Mouse (Mus musculus): Measurements from ENCODE around the gene Dok4.
"Not testable (repeated sequence)": the region's sequence is repeated elsewhere in the genome, so short reads cannot be mapped to it uniquely, and the experiment has no call there.

Gene Dok4

DNA sequence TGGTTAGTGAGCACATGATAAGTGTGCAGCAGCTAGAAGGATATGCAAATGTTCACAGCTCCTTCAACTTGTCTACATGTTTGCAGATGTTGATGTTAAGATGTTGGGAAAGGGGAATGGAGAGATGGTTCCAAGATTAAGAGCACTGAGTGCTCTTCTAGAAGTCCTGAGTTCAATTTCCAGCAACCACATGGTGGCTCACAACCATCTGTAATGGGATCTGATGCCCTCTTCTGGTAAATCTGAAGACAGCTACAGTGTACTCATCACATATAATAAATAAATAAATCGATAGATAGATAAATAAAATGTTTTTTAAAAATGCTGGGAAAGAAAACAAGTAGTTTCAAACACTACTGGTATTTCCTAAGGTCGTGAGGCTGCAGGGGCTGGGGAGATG, 34.9 kb downstream of the Dok4 start:
- no peak for DNase-seq (ENCODE audit: low read depth, low spot score)

DNA sequence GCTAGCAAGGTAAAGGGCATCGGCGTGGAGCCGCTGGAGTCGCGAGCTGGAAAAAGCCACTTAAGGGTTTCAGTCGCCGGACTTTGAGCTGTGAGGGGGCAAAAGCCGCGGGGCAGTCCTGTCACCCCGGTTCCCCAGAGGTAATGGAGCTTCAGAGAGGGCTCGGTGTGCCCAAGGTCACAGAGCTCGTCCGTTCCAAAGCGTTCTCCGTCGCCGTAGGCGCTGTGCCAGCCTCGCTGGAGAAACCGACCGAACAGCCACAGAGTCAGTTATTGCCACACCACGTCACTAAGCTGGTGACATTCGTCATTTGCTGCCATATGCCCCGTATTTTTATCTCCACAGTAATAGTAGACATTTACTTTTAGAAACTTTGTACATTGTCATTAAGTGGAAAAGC, 37.5 kb downstream of the Dok4 start:
- DNase-seq (ENCODE audit: low read depth, low spot score): no peak

DNA sequence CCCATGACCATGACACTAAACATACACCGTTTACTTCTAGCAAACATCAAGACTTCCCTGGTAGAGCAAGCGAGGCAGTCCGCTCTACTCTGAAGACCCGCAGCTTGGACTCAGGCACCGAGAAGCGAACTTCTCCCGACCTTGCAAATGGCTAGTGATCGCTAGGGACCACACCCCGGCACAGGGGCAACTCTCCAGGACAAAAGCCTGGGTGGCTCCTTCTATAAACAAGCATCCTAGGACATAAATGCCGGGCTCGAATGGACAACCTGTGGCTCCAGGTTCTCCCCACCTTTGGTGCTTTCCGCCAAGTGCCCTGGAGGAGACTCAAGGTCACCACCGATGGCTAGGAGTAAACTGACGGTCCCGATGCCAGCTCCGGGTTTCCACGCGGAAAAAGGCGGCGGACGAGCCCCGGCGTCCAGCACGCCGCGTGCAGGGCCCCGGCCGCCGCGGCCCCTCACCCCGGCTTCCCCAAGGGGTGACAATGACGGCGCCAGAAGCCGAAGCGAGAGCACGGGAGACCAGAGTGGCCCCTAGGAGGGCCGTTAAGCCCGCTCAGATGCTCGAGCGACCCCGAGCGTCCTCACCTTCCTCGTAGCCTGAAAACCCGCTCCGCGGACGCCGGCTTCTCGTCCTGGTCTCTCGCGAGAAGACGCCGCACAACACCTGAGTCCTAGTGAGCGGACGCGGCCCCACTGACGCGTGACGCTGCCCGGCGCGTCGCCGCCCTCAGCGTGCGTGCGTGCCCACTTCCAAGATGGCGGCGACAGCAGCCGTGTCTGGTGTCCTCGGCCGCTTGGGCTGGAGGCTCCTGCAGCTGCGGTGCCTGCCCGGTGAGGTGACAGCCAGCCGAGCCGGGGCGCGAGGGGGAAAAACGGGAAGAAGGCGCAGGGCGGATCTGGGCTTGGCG, 38.2 kb downstream of the Dok4 start, which contains the start of the genes Coq9 and Ciapin1:
TSS of gene Coq9 (plus strand) at position 660 of the 913 bp plus-strand sequence.
TSS of gene Ciapin1 (minus strand) at position 697 of the 913 bp plus-strand sequence.
- DNase-seq (ENCODE audit: low read depth, low spot score): peak; percentile 98

DNA sequence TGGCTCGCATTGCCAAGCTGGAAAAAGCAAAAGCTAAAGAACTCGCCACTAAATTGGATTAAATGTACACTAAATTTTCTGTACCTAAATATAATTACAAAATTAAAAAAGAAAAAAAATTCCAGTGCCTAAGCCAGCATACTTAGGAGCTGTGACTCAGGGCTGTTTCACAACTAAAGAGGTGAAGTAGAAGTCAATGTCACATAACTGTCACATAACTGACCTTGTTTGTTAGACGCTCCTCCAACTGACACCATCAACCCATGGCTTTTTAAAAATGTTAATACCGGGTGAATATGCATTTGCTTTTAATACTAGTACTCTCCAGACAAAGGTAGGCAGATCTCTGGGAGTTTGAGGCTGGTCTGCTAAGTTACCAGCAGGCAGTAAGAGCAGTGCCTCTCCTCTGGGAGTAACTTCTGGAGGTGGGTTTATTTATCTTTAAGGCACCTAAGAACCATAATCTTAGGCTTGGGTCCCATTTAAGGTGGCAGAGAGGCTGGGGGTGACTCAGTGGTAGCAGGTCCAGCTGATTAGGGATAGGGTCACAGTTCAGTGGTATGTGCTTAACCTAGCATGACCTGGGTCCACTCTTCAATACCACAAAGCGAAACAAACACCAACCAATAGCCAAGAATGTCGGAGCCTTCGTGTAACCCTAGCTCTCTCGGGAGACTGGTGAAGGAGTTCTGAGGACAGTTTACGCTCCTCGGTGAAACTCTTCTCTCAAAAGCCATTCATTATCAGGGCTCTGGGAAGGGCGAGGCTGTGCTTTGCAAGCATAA, 39.5 kb downstream of the Dok4 start:
- no peak for DNase-seq (ENCODE audit: low read depth, low spot score)

DNA sequence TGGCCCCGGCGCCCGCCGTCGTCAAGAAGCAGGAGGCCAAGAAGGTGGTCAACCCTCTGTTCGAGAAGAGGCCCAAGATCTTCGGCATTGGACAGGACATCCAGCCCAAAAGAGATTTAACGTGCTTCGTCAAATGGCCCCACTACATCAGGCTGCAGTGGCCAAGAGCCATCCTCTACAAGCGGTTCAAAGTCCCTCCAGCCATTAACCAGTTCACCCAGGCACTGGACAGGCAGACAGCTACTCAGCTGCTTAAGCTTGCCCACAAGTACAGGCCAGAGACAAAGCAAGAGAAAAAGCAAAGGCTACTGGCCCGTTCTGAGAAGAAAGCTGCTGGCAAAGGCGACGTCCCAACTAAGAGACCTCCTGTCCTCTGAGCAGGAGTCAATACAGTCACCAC, 40.4 kb downstream of the Dok4 start:
- not testable (repeated sequence) for DNase-seq (ENCODE audit: low read depth, low spot score)

DNA sequence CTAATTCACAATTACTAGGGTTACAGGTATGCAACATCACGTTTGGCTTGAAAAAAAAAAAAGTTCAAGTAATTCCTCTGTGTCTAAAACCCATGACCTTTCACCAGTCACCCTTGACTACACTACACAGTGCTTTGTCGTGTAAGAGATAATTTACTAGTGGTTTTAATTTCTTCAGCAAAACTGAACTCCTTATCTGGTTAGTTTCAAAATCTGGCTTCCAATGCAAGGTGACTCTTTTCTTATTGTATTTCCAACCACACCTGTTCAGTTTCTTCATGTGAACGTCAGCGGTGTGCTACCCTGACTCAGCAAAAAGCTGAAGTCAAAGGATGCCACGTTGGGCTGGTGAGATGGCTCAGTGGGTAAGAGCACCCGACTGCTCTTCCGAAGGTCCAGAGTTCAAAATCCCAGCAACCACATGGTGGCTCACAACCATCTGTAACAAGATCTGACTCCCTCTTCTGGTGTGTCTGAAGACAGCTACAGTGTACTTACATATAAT, 42.2 kb downstream of the Dok4 start:
- not testable (repeated sequence) for DNase-seq (ENCODE audit: low read depth, low spot score)

DNA sequence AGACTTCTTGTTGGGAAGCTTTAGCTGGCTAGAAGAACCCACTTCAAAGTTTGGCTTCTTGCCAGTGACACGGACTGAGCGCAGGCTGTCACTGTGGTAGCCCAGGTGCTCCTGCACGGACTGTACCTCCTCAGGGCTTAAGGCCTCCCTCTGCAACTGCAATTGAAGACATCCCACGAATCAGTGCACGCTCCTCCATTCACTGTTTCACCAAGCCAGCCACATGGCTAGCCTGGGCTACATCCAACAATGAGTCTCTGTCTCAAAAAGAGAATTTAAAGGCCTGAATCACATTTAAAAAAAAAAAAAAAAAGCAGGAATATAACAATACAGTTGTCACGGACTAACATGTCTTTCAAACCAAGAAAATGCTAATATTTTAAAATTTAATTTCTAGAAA, 47.8 kb downstream of the Dok4 start:
- no peak for DNase-seq (ENCODE audit: low read depth, low spot score)

DNA sequence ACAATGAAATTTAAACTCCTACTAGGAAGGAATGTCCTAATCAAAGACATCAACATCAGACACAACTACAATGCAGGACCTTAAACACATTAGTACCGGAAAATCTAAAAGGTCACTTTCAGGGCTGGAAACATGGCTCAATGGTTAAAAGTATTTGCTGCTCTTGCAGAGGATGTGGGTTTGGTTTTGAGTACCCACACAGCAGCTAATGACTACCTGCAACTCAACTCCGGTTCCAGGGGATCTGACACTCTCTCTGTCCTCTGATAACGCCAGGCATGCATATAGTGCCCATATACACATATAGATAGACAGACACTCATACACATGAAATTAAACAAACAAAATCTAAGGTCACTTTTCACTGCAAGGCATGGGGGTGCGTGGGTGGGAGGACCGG, 49.9 kb downstream of the Dok4 start:
- no peak for DNase-seq (ENCODE audit: low read depth, low spot score)

DNA sequence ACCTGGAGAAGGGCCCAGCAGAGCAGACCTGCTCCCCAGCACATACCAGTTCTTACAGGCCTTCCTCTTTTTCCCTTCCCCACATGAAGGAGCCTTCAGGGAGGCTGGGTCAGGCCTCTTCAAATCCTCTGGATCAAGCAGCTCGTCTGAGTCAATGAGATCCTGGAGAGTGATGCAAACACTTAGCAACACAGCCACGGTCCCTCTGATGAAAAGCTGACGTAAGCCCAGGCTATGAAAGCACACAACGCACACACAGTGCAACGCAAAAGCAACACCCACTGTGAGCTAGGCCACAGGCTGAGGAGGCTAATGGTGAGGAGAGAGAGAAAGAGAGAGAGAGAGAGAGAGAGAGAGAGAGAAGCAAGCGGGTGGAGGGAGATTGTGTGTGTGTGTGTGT, 51.0 kb downstream of the Dok4 start:
- no peak for DNase-seq (ENCODE audit: low read depth, low spot score)

DNA sequence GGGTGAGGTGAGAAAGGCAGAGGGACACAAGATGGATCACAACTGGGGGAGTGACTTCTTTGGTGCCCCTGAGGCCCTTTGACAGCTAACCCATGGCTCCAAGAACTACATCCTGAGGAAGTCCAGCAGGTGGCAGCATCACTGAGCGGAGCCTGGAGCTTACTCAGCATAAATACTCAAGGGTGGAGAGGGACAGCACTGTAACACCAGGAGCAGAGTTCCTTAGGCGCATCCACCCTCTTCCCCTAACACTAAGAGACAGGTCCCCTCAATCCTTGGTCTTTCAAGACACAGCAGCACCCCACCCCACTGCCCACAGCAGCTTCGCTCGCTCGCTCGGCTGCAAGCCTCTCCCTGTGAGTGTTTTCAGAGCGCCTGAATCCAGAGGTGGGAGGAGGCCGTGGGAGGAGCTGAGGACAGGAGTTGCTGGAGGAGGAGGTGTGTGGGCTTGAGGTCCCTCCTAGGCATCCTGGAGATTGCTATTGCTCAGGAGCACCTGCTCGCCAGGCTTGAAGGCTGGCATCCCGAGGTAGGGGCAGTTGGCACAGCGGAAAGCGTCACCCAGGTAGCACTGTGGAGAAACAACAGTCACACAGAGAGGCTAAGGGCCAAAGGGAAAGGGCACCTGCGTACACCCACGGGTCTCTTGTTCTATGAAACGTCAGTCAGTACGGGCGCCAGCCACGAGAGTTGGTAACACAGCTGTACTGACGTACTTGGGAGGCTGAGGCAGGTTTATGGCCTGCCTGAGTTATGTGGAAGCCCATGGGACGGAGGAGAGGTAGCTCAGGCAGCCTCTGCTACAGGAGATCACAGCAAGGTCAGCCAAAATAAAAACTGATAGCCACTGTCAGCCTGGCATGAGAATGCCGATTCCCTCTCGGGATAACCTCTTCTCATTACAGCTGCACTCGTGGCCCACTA, 53.2 kb downstream of the Dok4 start:
- peak; percentile 65 for DNase-seq (ENCODE audit: low read depth, low spot score)

DNA sequence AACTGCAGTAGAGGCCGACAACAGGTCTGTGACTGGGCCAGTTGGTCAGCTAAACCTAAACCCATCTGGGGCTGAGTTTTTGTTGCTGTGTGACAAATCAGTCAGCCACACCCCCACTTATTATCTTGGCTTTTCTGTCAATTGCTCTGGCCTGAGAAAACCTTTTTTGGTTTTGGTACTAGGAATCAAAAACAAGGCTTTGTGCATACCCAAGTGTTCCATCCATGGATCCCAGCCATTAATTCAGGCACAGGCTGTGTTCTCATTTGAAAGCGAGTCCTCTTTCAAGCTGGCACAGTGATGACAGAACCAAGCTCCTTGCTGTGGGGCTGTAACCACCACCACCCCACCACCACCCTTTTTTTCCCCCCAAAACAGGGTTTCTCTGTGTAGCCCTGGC, 54.7 kb downstream of the Dok4 start:
- no peak for DNase-seq (ENCODE audit: low read depth, low spot score)

DNA sequence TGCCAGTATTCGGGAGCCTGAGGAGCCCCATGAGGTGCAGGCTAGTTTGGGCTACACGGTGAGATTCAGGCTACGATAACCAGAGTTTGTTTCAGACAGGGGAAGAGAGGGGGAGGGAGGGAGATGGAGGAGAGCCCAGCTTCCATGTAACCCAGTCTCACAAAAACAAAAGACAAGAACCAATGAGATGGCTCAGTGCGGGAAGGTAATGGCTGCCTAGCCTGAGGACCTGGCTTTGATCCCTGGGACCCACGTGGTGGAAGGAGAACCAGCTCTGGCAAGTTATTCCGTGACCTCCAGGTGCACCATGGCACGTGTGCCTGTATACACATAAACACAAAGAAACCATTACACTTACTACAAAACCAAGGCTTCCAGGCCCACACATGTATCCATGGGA, 55.6 kb downstream of the Dok4 start:
- DNase-seq (ENCODE audit: low read depth, low spot score): no peak

DNA sequence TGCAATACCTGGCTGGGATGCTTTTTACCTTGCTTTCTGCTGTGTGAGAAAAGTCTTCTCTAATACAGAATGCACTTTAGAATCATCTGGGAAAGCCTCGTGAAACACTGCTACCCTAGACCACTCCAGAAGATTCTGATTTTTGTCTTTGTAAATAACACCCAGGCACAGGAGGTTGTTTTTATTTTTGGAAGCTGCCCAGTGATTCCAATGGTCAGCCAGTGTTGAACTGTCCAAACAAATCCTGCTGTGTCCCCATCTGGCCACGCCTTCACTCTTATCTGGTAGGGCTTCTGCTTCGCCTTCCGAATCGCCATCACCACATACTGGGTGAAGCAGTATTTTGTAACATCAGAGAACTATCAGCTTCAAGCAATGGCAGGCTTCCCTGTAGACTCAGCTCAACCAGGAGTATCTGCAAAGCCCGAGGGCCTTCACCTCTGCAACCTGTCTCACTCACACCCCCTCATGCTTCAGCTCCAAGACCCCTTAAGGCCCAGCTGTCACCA, 56.4 kb downstream of the Dok4 start:
- DNase-seq (ENCODE audit: low read depth, low spot score): no peak

DNA sequence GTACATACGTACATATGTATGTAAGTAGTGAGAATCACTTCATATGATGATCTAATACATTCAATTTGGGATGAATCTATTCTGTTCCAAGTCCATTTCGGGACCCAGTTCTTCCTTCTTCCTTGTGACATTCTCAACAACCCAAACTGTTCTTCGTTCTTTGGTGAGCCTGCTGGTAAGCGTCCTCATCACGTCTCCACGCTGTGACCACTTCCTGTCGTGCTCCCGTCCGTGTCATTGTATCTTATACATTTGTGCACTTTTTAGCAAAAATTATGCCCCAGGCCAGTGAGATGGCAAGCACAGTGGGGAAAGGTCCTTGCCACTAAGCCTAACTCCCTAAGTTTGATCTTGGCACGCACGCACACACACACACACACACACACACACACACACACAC, 58.2 kb downstream of the Dok4 start:
- no peak for DNase-seq (ENCODE audit: low read depth, low spot score)

DNA sequence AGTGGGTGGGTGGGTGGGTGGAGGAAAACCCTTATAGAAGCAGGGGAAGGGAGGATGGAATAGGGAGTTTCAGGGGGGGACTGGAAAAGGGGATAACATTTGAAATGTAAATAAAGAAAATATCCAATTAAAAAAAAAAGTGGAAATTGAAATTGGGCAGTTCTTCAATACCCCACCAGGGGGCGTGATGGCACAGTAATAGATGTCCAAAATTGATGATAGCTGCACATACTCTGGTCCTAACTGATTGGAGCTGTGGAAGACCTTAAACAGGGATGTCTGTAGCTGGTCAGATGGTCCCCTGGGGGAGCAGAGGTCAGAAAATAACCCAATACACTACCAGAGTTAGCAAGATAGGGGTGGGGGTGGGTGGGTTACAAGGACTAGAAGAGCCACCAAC, 61.6 kb downstream of the Dok4 start:
- peak; percentile 44 for DNase-seq (ENCODE audit: low read depth, low spot score)

All from mesoderm, embryonic 11.5 days (tissue).